Mouse (Mus musculus): ENCODE measurements at regions not wholly inside any gene's neighbourhood (a gene's known extent, or its start where the extent isn't known, plus 50 kb on each side); places are given as distances from the start of the nearest gene placed in this dataset.

GRCm38 (mm10) chr7:111198608-111199355, 116.0 kb upstream of the Eif4g2 start:
- Histone ChIP-seq H3K9ac (replicated peaks; ENCODE audit: low read depth) (no peak overlapping the region), H3K4me1 (ENCODE audit: insufficient read depth, low read depth, low read length) (no peaks in the 10 kb centered on the region), H3K9me3 (ENCODE audit: low read length) (no peaks in the 10 kb centered on the region), H3K27ac (ENCODE audit: low read length) (no peak overlapping the region), H3K4me2 (replicated peaks; ENCODE audit: low read depth, low read length) (no peak overlapping the region), H3K36me3 (ENCODE audit: insufficient read depth, low read length) (no peaks in the 10 kb centered on the region), H3K4me3 (ENCODE audit: low read depth, low read length) (no peak overlapping the region), H3K27me3 (replicated peaks; ENCODE audit: insufficient read depth, low read length) (no peaks in the 10 kb centered on the region)
- WGBS: 59% methylated on average over 10 of the region's 10 CpGs
- DNase-seq (ENCODE audit: low spot score) (no peak), ATAC-seq (no peak)
- no peak for TF ChIP-seq CTCF (IDR thresholded peaks at IDR 0.05)
- no peak for TF ChIP-seq EP300 (IDR thresholded peaks at IDR 0.05)

GRCm38 (mm10) chr7:111191674-111192073, 108.8 kb upstream of the Eif4g2 start:
- H3K4me3 ChIP-seq (ENCODE audit: low read depth, low read length): no peak overlapping the region
- no peaks in the 10 kb centered on the region for H3K27me3 ChIP-seq (replicated peaks; ENCODE audit: insufficient read depth, low read length)
- H3K4me1 ChIP-seq (ENCODE audit: insufficient read depth, low read depth, low read length): no peaks in the 10 kb centered on the region
- no peaks in the 10 kb centered on the region for H3K36me3 ChIP-seq (ENCODE audit: insufficient read depth, low read length)
- TF ChIP-seq EP300 (IDR thresholded peaks at IDR 0.05): no peak
- 38% methylated on average over 4 of the region's 4 CpGs for WGBS
- DNase-seq (ENCODE audit: low spot score): peak; percentile 32
- peak; percentile 52 for ATAC-seq
- H3K9me3 ChIP-seq (ENCODE audit: low read length): no peaks in the 10 kb centered on the region
- no peak overlapping the region for H3K27ac ChIP-seq (ENCODE audit: low read length)
- H3K9ac ChIP-seq (replicated peaks; ENCODE audit: low read depth): no peak overlapping the region
- no peak overlapping the region for H3K4me2 ChIP-seq (replicated peaks; ENCODE audit: low read depth, low read length)

GRCm38 (mm10) chr7:111191216-111191615, 108.4 kb upstream of the Eif4g2 start:
- no peak for ATAC-seq

GRCm38 (mm10) chr7:111189731-111190130, 106.9 kb upstream of the Eif4g2 start:
- Histone ChIP-seq H3K27ac (ENCODE audit: low read length) (no peak overlapping the region), H3K4me2 (replicated peaks; ENCODE audit: low read depth, low read length) (no peak overlapping the region), H3K36me3 (ENCODE audit: insufficient read depth, low read length) (no peaks in the 10 kb centered on the region), H3K4me1 (ENCODE audit: insufficient read depth, low read depth, low read length) (no peaks in the 10 kb centered on the region), H3K9me3 (ENCODE audit: low read length) (no peaks in the 10 kb centered on the region), H3K4me3 (ENCODE audit: low read depth, low read length) (no peak overlapping the region), H3K27me3 (replicated peaks; ENCODE audit: insufficient read depth, low read length) (no peaks in the 10 kb centered on the region), H3K9ac (replicated peaks; ENCODE audit: low read depth) (no peak overlapping the region)
- TF ChIP-seq CTCF (IDR thresholded peaks at IDR 0.05) (no peak), EP300 (IDR thresholded peaks at IDR 0.05) (no peak)
- no peak for ATAC-seq
- DNase-seq (ENCODE audit: low spot score): no peak
- 74% methylated on average over 4 of the region's 4 CpGs for WGBS

More at GRCm38 (mm10) chr7:111191216-111191615, 108.4 kb upstream of the Eif4g2 start:
- Histone ChIP-seq H3K9ac (replicated peaks; ENCODE audit: low read depth) (no peak overlapping the region), H3K27ac (ENCODE audit: low read length) (no peak overlapping the region), H3K4me1 (ENCODE audit: insufficient read depth, low read depth, low read length) (no peaks in the 10 kb centered on the region), H3K9me3 (ENCODE audit: low read length) (no peaks in the 10 kb centered on the region), H3K4me2 (replicated peaks; ENCODE audit: low read depth, low read length) (no peak overlapping the region), H3K27me3 (replicated peaks; ENCODE audit: insufficient read depth, low read length) (no peaks in the 10 kb centered on the region), H3K36me3 (ENCODE audit: insufficient read depth, low read length) (no peaks in the 10 kb centered on the region), H3K4me3 (ENCODE audit: low read depth, low read length) (no peak overlapping the region)
- no peak for DNase-seq (ENCODE audit: low spot score)
- TF ChIP-seq CTCF (IDR thresholded peaks at IDR 0.05) (no peak), EP300 (IDR thresholded peaks at IDR 0.05) (no peak)

- DNase-seq (ENCODE audit: low spot score): peak; percentile 10
- WGBS: 61% methylated on average over 7 of the region's 7 CpGs
- Histone ChIP-seq H3K4me2 (replicated peaks; ENCODE audit: low read depth, low read length) (no peak overlapping the region), H3K9ac (replicated peaks; ENCODE audit: low read depth) (no peak overlapping the region), H3K27ac (ENCODE audit: low read length) (no peak overlapping the region), H3K4me1 (ENCODE audit: insufficient read depth, low read depth, low read length) (no peaks in the 10 kb centered on the region), H3K36me3 (ENCODE audit: insufficient read depth, low read length) (no peaks in the 10 kb centered on the region), H3K27me3 (replicated peaks; ENCODE audit: insufficient read depth, low read length) (no peaks in the 10 kb centered on the region), H3K4me3 (ENCODE audit: low read depth, low read length) (no peak overlapping the region), H3K9me3 (ENCODE audit: low read length) (no peaks in the 10 kb centered on the region)
- TF ChIP-seq EP300 (IDR thresholded peaks at IDR 0.05) (no peak), CTCF (IDR thresholded peaks at IDR 0.05) (no peak)
- ATAC-seq: no peak
Measured at GRCm38 (mm10) chr7:111185954-111186353, 103.1 kb upstream of the Eif4g2 start.

GRCm38 (mm10) chr7:111183512-111183911, 100.7 kb upstream of the Eif4g2 start:
- WGBS: 66% methylated on average over 3 of the region's 3 CpGs
- H3K27ac ChIP-seq (ENCODE audit: low read length): no peak overlapping the region
- H3K36me3 ChIP-seq (ENCODE audit: insufficient read depth, low read length): no peaks in the 10 kb centered on the region
- H3K9me3 ChIP-seq (ENCODE audit: low read length): no peaks in the 10 kb centered on the region
- TF ChIP-seq EP300 (IDR thresholded peaks at IDR 0.05): no peak
- TF ChIP-seq CTCF (IDR thresholded peaks at IDR 0.05): no peak
- DNase-seq (ENCODE audit: low spot score) (no peak), ATAC-seq (no peak)
- H3K4me1 ChIP-seq (ENCODE audit: insufficient read depth, low read depth, low read length): peaks cover 4% of the 10 kb centered on the region; the same call in 1 of the 2 replicates
- no peak overlapping the region for H3K4me3 ChIP-seq (ENCODE audit: low read depth, low read length)
- H3K4me2 ChIP-seq (replicated peaks; ENCODE audit: low read depth, low read length): no peak overlapping the region
- no peak overlapping the region for H3K9ac ChIP-seq (replicated peaks; ENCODE audit: low read depth)
- H3K27me3 ChIP-seq (replicated peaks; ENCODE audit: insufficient read depth, low read length): no peaks in the 10 kb centered on the region

Measured in lung, postnatal 0 days (tissue).